Mouse (Mus musculus): Measurements from ENCODE around the gene Dgki.

GRCm38 (mm10) chr6:37143867-37144163 lies 156.2 kb downstream of the Dgki start:
- TF ChIP-seq CTCF (IDR thresholded peaks at IDR 0.05; ENCODE audit: low read depth) (no peak), EP300 (IDR thresholded peaks at IDR 0.05; ENCODE audit: low read depth) (no peak)
